Mouse (Mus musculus): Measurements from ENCODE around the gene Ubash3a. TPM values are rescaled to one million over a fixed set of nuclear protein-coding genes. Genes with fewer than 3 reads are reported as not detected.

The Ubash3a gene
- total and polyA plus RNA-seq, 2 experiments from 2014 or later = 0.21 TPM; not detected in 1

DNA sequence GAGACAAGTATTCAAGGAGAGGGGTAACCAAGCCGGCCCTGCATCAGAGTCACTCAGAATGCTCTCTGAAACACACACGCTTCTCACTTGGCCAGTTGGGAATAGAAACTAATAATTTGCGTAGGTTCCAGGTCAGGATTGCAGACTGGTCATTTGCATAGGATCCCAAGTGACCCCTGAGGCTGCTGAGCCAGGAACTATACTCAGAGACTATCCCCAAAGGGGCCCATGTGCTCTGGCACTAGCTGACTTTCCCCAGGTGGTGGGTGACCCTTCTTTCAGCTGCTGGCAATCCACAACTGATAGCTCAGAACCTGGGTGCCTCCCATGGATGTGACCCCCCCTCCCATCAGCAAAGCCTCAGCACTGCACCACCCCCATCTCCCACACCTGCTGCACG lies 51.5 kb downstream of the Ubash3a start:
- Histone ChIP-seq H3K4me3 (ENCODE audit: low read length) (no peak overlapping the region), H3K4me1 (ENCODE audit: insufficient read depth, low read length) (no peaks in the 10 kb centered on the region), H3K27me3 (ENCODE audit: insufficient read depth, low read length) (no peaks in the 10 kb centered on the region), H3K4me2 (ENCODE audit: low read depth, low read length) (no peak overlapping the region), H3K9ac (replicated peaks; ENCODE audit: low read length) (no peak overlapping the region), H3K9me3 (ENCODE audit: low read length) (no peaks in the 10 kb centered on the region), H3K27ac (no peak overlapping the region), H3K36me3 (ENCODE audit: insufficient read depth, low read length) (no peaks in the 10 kb centered on the region)
- TF ChIP-seq CTCF (IDR thresholded peaks at IDR 0.05; ENCODE audit: low read depth) = no peak
- ATAC-seq = no peak
- 68% methylated on average over 4 of the region's 4 CpGs for WGBS
- DNase-seq (ENCODE audit: low spot score) = no peak

DNA sequence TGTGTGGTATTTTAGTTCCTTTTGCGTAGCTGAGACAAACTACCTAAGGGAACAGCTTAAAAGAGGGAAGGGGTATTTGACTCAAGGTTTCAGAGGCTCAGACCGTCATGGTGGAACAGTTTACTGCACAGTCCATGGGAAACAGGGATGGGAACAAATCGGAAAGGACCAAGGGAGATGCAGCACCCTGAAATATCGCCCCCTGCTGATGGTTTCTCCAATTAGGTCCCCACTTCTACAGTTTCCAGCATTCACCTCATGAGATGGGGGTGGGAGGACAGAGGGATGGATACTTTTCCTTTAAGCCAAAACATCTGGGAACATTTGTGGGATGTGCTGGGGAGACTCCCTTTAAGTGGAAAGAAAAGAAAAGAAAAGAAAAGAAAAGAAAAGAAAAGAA lies 52.2 kb downstream of the Ubash3a start:
- ATAC-seq (no peak), DNase-seq (ENCODE audit: low spot score) (no peak)
- H3K4me1 ChIP-seq (ENCODE audit: insufficient read depth, low read length) = no peaks in the 10 kb centered on the region
- H3K9ac ChIP-seq (replicated peaks; ENCODE audit: low read length) = no peak overlapping the region
- H3K9me3 ChIP-seq (ENCODE audit: low read length) = no peaks in the 10 kb centered on the region
- no peaks in the 10 kb centered on the region for H3K27me3 ChIP-seq (ENCODE audit: insufficient read depth, low read length)
- H3K36me3 ChIP-seq (ENCODE audit: insufficient read depth, low read length) = no peaks in the 10 kb centered on the region
- H3K4me2 ChIP-seq (ENCODE audit: low read depth, low read length) = no peak overlapping the region
- no peak overlapping the region for H3K27ac ChIP-seq
- no peak overlapping the region for H3K4me3 ChIP-seq (ENCODE audit: low read length)
- 75% methylated on average over 4 of the region's 4 CpGs for WGBS
- peak; percentile 27 for TF ChIP-seq CTCF (IDR thresholded peaks at IDR 0.05; ENCODE audit: low read depth)

DNA sequence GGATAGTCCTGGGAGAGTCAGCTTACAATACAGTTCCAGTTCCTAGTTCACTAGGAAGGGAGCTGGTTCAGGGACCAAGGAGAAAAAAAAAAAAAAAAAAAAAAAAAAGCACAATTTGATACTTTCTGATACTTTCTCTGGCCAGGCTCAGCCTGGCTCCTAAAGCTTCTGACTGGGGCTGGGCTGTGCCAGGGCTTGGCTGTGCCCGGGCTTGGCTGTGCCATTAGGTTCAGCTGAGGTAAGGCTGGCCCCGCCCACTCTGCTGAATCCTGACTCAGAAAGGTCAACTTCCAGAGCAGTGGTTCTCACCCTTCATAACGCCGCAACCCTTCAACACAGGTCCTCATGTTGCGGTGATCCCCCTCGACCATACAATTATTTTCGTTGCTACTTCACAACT lies 52.8 kb downstream of the Ubash3a start:
- DNase-seq (ENCODE audit: low spot score) = no peak
- no peak overlapping the region for H3K27ac ChIP-seq
- H3K4me3 ChIP-seq (ENCODE audit: low read length) = no peak overlapping the region
- H3K4me2 ChIP-seq (ENCODE audit: low read depth, low read length) = no peak overlapping the region
- no peaks in the 10 kb centered on the region for H3K9me3 ChIP-seq (ENCODE audit: low read length)
- 86% methylated on average over 7 of the region's 7 CpGs for WGBS
- H3K36me3 ChIP-seq (ENCODE audit: insufficient read depth, low read length) = no peaks in the 10 kb centered on the region
- no peaks in the 10 kb centered on the region for H3K27me3 ChIP-seq (ENCODE audit: insufficient read depth, low read length)
- no peak overlapping the region for H3K9ac ChIP-seq (replicated peaks; ENCODE audit: low read length)
- H3K4me1 ChIP-seq (ENCODE audit: insufficient read depth, low read length) = no peaks in the 10 kb centered on the region
- no peak for ATAC-seq
- no peak for TF ChIP-seq CTCF (IDR thresholded peaks at IDR 0.05; ENCODE audit: low read depth)

DNA sequence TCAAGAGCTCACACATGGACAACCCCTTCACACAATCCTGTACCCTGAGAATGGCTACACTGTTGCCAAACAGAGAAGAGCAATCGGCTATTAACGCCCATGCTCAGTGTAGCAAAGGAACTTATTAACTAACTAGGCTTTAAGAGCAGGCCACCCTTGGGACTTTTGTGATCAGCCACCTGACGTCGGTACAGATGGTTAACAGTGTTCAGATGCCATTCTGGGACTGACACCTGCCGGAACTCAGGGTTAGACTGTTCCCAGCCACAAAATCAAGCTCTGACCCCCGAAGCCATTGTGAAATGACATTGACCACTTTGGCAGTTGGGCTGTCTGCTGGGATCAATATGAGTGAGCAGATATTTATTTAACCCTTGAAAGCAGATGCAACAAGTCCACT lies 53.7 kb downstream of the Ubash3a start:
- Histone ChIP-seq H3K27ac (no peak overlapping the region), H3K4me2 (ENCODE audit: low read depth, low read length) (no peak overlapping the region), H3K9ac (replicated peaks; ENCODE audit: low read length) (no peak overlapping the region), H3K4me3 (ENCODE audit: low read length) (no peak overlapping the region), H3K27me3 (ENCODE audit: insufficient read depth, low read length) (no peaks in the 10 kb centered on the region), H3K4me1 (ENCODE audit: insufficient read depth, low read length) (no peaks in the 10 kb centered on the region), H3K9me3 (ENCODE audit: low read length) (no peaks in the 10 kb centered on the region), H3K36me3 (ENCODE audit: insufficient read depth, low read length) (no peaks in the 10 kb centered on the region)
- ATAC-seq (no peak), DNase-seq (ENCODE audit: low spot score) (no peak)
- no peak for TF ChIP-seq CTCF (IDR thresholded peaks at IDR 0.05; ENCODE audit: low read depth)
- 77% methylated on average over 6 of the region's 6 CpGs for WGBS

DNA sequence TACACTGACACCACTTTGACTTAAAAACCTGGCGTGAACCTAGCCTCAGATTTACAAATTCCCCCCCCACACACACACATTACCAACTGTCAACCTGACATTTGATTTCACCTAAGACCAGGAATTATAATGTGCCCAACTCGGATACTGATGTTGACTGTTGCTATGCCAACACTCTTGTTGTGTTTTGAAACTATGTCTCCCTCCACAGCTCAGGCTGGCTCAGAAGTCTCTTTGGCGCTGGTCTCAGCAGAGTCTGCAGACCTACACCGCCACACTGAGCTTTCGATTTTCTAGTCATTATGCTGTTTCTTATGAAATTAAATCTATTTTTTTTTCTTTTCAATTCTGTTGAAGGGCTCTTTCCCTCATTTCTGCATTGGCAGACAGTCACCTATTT lies 55.0 kb downstream of the Ubash3a start:
- Histone ChIP-seq H3K27me3 (ENCODE audit: insufficient read depth, low read length) (no peaks in the 10 kb centered on the region), H3K27ac (no peak overlapping the region), H3K9ac (replicated peaks; ENCODE audit: low read length) (no peak overlapping the region), H3K4me1 (ENCODE audit: insufficient read depth, low read length) (no peaks in the 10 kb centered on the region), H3K9me3 (ENCODE audit: low read length) (no peaks in the 10 kb centered on the region), H3K36me3 (ENCODE audit: insufficient read depth, low read length) (no peaks in the 10 kb centered on the region), H3K4me2 (ENCODE audit: low read depth, low read length) (no peak overlapping the region), H3K4me3 (ENCODE audit: low read length) (no peak overlapping the region)
- no peak for ATAC-seq
- DNase-seq (ENCODE audit: low spot score) = peak; percentile 45
- WGBS = 49% methylated on average over 5 of the region's 5 CpGs
- no peak for TF ChIP-seq CTCF (IDR thresholded peaks at IDR 0.05; ENCODE audit: low read depth)

DNA sequence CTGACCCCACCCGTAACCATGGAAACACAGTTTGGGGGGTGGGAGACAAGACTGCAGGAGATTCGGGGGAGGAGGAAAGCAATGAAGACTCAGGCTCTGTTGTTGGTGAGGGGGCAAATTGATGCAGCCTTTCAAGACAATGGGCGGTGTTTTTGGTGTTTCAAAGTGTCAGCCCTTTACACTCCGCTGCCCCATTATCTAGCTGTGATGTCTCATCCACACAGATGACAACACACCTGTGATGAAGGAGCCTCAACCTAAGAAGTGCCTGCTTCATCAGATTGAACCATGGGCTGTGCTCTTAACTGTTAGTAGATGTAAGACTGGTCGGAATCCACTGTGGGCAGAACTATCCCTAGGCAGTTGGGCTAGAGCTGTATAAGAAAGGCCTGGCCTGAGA lies 56.1 kb downstream of the Ubash3a start:
- no peak for TF ChIP-seq CTCF (IDR thresholded peaks at IDR 0.05; ENCODE audit: low read depth)
- no peak for DNase-seq (ENCODE audit: low spot score)
- no peaks in the 10 kb centered on the region for H3K36me3 ChIP-seq (ENCODE audit: insufficient read depth, low read length)

DNA sequence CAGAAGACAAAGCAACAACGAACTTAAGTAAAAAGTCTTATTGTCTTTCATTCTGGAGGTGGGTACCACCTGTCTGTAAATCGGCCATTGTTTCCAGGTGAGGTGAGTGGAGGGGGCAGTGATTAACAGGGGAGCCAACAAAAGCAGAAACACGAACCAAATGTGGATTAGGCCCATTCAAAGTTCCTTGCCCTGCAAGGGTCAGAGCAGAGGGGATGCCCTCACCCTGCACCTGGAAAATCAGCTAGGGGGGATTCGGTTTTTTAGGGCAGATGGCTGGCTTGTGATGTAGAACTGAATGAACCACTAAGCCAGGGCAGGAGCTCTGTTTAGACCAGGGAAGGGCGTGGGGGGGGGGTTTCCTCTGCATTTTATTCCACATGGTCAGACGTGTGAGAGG lies 56.7 kb downstream of the Ubash3a start:
- H3K36me3 ChIP-seq (ENCODE audit: insufficient read depth, low read length) = no peaks in the 10 kb centered on the region
- H3K27ac ChIP-seq = no peak overlapping the region
- ATAC-seq = no peak
- H3K4me3 ChIP-seq (ENCODE audit: low read length) = no peak overlapping the region
- no peaks in the 10 kb centered on the region for H3K27me3 ChIP-seq (ENCODE audit: insufficient read depth, low read length)
- 54% methylated on average over 6 of the region's 6 CpGs for WGBS
- no peak overlapping the region for H3K4me2 ChIP-seq (ENCODE audit: low read depth, low read length)
- H3K9me3 ChIP-seq (ENCODE audit: low read length) = no peaks in the 10 kb centered on the region
- no peak overlapping the region for H3K9ac ChIP-seq (replicated peaks; ENCODE audit: low read length)
- TF ChIP-seq CTCF (IDR thresholded peaks at IDR 0.05; ENCODE audit: low read depth) = no peak
- DNase-seq (ENCODE audit: low spot score) = no peak
- H3K4me1 ChIP-seq (ENCODE audit: insufficient read depth, low read length) = no peaks in the 10 kb centered on the region

More for the DNA sequence above, 56.1 kb downstream of the Ubash3a start:
- Histone ChIP-seq H3K4me3 (ENCODE audit: low read length) (no peak overlapping the region), H3K27ac (no peak overlapping the region), H3K9ac (replicated peaks; ENCODE audit: low read length) (no peak overlapping the region), H3K9me3 (ENCODE audit: low read length) (no peaks in the 10 kb centered on the region), H3K27me3 (ENCODE audit: insufficient read depth, low read length) (no peaks in the 10 kb centered on the region), H3K4me2 (ENCODE audit: low read depth, low read length) (no peak overlapping the region), H3K4me1 (ENCODE audit: insufficient read depth, low read length) (no peaks in the 10 kb centered on the region)
- 85% methylated on average over 5 of the region's 5 CpGs for WGBS
- ATAC-seq = no peak
